Comparison of ENCODE assay signal across 30 mouse cellular contexts in the genomic region with DNA sequence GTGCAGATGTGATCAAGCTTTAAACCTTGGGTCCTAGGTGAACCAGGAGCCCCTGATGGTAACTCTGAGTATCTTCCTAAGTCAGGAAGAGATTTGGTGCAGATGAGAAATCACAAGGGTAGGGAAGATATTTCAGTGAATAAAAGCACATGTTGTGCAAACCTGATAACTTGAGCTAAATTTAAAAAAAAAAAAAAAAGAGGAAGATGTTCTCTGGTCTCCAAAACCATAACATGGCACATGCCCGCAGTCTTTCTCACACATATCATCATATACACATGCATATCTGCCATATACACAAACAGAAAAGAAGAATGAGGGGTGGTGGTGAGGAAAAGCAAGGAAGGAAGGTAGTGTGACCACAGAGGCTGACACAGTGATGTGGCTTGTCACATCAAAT.
DNase-seq lines count a peak whose midpoint lies in the region; ATAC-seq and TF ChIP-seq lines count a peak whose summit lies in the region.
"Had no signal": no experiment of that assay in that cellular context is flagged by ENCODE, and none has a peak within 500 bp of the region (broad histone marks: within the 10 kb centered on the region; RNA-seq: fewer than 3 reads in every experiment).

No protein-coding gene starts in this region.

- DNase-seq in A20 (ENCODE audit: low read depth, low spot score) = peak; percentile 32
- peak; percentile 62 for DNase-seq in MEL-GATA-1-ER (ENCODE audit: extremely low read depth, low read depth)
- DNase-seq in left cerebral cortex, postnatal 14 days (ENCODE audit: low spot score in 2 of 2) = no peak
- DNase-seq in hindbrain, postnatal 0 days (ENCODE audit: low spot score) = no peak
- DNase-seq: adrenal gland, adult 8-10 months; adrenal gland, postnatal 25 days; B cell, adult 2 months; cerebellum, adult 11-12 months; cerebellum, adult 8-10 months; cerebellum, postnatal 14 days; gastrocnemius, postnatal 10 days; gastrocnemius, postnatal 36 days; heart, adult 18-20 months; heart, postnatal 14 days; heart, postnatal 4 days had no signal

- no peak overlapping the region for H3K4me2 ChIP-seq in hindbrain, postnatal 0 days (ENCODE audit: low read depth, low read length)
- H3K4me2 ChIP-seq: embryonic facial prominence, embryonic 12.5 days; embryonic facial prominence, embryonic 15.5 days; forebrain, embryonic 13.5 days; heart, embryonic 13.5 days; hindbrain, embryonic 14.5 days had no signal

- H3K9ac ChIP-seq in hindbrain, postnatal 0 days (replicated peaks; ENCODE audit: low read length) = no peak overlapping the region
- H3K9ac ChIP-seq: embryonic facial prominence, embryonic 12.5 days; embryonic facial prominence, embryonic 15.5 days; forebrain, embryonic 13.5 days; heart, embryonic 13.5 days; hindbrain, embryonic 14.5 days had no signal

- H3K4me3 ChIP-seq in hindbrain, postnatal 0 days (ENCODE audit: low read length) = no peak overlapping the region
- H3K4me3 ChIP-seq: embryonic facial prominence, embryonic 12.5 days; embryonic facial prominence, embryonic 15.5 days; erythroblast, embryonic 14.5 days; forebrain, embryonic 10.5 days; forebrain, embryonic 13.5 days; heart, embryonic 10.5 days; heart, embryonic 13.5 days had no signal

- H3K36me3 ChIP-seq in hindbrain, postnatal 0 days (ENCODE audit: insufficient read depth, low read length) = no peaks in the 10 kb centered on the region
- H3K36me3 ChIP-seq: embryonic facial prominence, embryonic 12.5 days; embryonic facial prominence, embryonic 15.5 days; forebrain, embryonic 10.5 days; G1E; heart, embryonic 10.5 days; heart, embryonic 13.5 days had no signal

- intact Hi-C loops in left cerebral cortex, postnatal 14 days (cut with DNase I) = no loop called here

- peak; percentile 48 for ATAC-seq in megakaryocyte, adult 5-6 weeks (ENCODE audit: poor library complexity, severe bottlenecking)
- ATAC-seq in erythroid progenitor cell, adult 5-6 weeks (replicated peaks; ENCODE audit: low FRiP score, poor library complexity, severe bottlenecking) = no peak
- no peak for ATAC-seq in hindbrain, postnatal 0 days
- ATAC-seq: activated CD4-positive, CD25-positive, alpha-beta regulatory T cell, adult 4 months; forebrain, embryonic 13.5 days; forebrain, embryonic 16.5 days; intestine, postnatal 0 days had no signal

- H3K4me1 ChIP-seq in hindbrain, postnatal 0 days (ENCODE audit: insufficient read depth, low read length) = no peaks in the 10 kb centered on the region
- H3K4me1 ChIP-seq: embryonic facial prominence, embryonic 12.5 days; embryonic facial prominence, embryonic 15.5 days; forebrain, embryonic 10.5 days; forebrain, embryonic 13.5 days had no signal

- H3K27ac ChIP-seq in hindbrain, postnatal 0 days = no peak overlapping the region
- H3K27ac ChIP-seq: embryonic facial prominence, embryonic 12.5 days; embryonic facial prominence, embryonic 15.5 days; forebrain, embryonic 10.5 days; forebrain, embryonic 13.5 days; heart, embryonic 10.5 days; heart, embryonic 13.5 days; hindbrain, embryonic 14.5 days had no signal

- no peaks in the 10 kb centered on the region for H3K27me3 ChIP-seq in hindbrain, postnatal 0 days (ENCODE audit: insufficient read depth, low read length)
- H3K27me3 ChIP-seq: CH12.LX; embryonic facial prominence, embryonic 12.5 days; embryonic facial prominence, embryonic 15.5 days; forebrain, embryonic 13.5 days; heart, embryonic 13.5 days had no signal

- H3K9me3 ChIP-seq in hindbrain, postnatal 0 days (ENCODE audit: low read length) = no peaks in the 10 kb centered on the region
- H3K9me3 ChIP-seq: embryonic facial prominence, embryonic 12.5 days; embryonic facial prominence, embryonic 15.5 days; forebrain, embryonic 10.5 days; forebrain, embryonic 13.5 days; G1E; heart, embryonic 10.5 days; heart, embryonic 13.5 days had no signal

- 94% methylated on average over 1 of the region's 1 CpGs for WGBS in hindbrain, postnatal 0 days

- no peak for TF ChIP-seq CTCF in hindbrain, postnatal 0 days (IDR thresholded peaks at IDR 0.05; ENCODE audit: low read depth)

Comparison
In these comparisons a context has a peak if more than half of its experiments do, and no peak if none do; other contexts are left out.
1. DNase-seq: peak in A20 (single experiment) and MEL-GATA-1-ER (single experiment); none in left cerebral cortex, postnatal 14 days (0 of 2) and hindbrain, postnatal 0 days (single experiment).